Mouse (Mus musculus) ovary, adult 18-20 months (tissue): ENCODE results near the gene Sgpp2.
A peak's percentile ranks its signal among the peaks of the same experiment; 100 is the strongest.

Experiments
- DNase-seq: peaks from one replicate; pipeline ENCODE4 v3.0.0; 2022; ENCODE audit warnings: low spot score, mixed read lengths

Sgpp2 gene

DNA sequence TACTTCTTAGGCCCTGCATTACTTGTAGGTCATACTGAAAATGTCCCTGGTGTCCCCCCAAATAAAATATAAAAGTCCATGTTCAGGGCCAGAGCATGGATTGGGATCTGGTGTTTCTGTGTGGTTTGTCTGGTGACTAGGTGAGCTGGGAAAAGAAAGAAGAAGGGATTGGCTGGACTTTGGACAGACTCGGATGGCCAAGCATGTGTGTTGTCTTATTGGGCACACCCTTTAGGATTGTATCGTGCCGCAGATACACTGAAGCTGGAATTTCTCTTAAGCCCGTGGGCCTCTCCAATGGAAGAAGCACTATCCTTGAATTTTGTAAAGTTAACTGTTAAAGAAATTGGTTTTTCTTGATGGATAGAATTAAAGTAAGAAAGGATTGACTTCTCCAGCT is 91.3 kb downstream of the Sgpp2 start:
- no peak for DNase-seq

DNA sequence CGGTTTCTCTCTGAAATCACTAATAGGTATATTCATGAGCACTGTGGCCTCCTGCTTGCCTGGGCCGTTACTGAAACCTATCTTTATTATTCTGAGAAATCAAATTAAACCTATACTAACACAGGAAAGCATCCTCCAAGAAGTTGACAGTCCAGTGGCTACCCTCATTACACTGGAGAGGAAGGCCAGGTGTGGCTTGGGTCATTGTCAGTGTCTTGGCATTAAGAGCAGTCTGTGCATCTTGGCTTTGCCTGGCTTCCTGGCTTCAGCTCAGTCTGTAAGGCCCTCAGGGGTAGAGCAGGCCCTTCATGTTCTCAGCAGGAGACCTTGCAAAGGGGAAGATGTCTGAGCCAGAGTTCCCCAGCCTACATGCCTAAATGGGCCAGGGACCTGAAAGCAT is 99.3 kb downstream of the Sgpp2 start:
- DNase-seq, result no peak

DNA sequence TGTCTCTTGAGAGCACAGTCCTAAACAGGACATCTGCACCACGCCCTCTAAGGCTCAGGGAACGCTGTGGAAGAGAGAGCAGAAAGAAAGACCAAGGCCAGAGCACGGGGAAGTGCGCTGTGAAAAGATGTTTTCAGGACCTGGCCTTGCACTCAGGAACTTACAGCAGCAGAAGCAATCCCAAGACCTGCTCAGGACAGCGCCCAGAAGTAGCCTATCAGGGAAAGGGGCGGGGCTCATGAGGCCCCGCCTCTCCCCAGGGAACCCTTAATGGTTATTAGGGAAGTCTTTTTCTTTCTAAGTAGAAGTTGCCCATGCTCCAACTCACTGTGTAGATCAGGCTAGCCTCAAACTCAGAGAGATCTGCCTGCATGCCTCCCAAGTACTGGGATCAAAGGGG is 102.5 kb downstream of the Sgpp2 start:
- DNase-seq, result peak; percentile 26

DNA sequence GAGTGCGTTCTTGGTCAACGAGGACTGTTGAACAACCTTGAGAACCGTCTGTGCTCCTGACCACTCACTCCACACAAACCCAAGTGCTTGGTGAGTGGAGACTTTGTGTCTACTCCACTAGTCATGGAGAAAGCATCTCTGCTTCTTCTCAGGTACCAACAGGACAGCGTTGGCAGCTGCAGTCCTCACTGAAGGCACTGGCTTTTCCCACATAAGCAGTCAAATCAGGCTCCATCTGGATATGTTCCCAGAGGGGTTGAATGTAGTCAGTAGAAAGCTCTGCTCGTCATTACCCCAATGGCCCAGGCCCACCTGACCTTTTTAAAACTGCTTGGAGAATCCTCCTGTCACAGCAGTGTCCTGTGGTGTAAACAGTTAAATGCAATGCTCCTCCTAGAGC is 104.3 kb downstream of the Sgpp2 start:
- no peak for DNase-seq

DNA sequence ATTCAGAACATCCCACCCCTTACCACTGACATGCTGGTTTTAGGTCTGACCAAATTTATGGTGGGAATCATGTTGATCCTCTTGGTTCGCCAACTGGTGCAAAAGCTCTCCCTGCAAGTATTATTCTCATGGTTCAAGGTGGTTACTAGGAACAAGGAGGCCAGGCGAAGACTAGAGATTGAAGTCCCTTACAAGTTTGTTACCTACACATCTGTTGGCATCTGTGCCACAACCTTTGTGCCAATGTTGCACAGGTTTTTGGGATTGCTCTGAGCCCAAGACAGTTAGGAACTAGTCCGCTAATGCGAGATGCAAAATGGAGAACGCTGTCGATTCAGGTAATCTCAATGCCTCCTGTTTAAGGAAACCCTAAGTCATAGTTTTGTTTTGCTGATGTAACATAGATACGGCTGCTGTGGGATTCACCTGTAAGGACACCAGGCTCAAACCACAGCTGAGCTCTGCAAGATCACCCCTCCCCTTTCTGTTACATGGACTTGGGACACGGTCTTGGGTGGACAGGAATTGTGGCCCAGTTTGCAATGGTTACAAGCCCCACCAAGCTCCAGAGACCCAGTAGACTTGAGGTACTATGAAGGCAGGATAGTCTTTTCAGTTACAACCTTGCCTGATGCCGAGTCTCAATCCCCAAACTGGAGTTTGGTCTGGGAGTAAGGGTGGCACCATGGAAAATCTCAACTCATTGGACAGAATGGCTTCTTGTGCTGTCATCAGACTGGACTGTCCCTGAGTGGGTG is 107.2 kb downstream of the Sgpp2 start:
- DNase-seq, result no peak

DNA sequence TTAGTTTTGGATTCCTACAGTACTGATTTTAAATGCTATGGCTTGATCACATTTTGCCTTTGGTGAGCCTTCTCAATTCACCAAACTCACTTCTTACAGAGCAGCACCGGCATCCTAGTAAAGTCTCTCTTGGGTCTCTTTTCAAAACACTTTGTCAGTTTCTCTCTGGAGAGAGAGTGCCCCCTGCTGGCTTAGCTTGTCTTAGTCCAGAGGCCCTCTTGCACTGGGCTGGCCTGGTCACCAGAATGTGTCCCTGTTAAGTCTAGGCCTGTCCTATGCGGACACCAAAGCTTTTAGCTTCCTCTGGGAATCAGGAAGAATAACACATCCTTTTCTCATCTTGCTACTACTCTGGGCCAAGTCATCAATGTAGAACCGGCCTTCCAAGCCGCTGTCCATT is 109.4 kb downstream of the Sgpp2 start:
- peak; percentile 38 for DNase-seq

DNA sequence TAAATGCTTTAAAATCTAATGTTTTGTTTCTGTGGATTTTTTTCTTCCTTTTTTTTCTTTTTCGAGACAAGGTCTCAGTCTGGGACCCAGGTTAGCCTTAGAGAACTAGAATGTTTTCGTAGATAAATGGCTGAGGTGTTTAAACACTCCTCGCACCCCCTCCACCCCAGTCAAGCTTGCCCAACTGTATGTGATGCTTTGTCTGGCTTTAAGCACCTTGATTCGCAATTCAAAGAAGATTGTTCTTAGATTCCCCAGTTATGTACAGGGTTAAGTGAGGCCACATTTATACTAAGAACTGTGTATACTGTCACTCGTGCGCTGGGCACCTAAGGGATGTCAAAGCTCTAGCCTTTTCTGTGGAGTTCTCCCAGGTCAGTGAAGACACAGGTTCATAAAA is 110.1 kb downstream of the Sgpp2 start:
- no peak for DNase-seq

DNA sequence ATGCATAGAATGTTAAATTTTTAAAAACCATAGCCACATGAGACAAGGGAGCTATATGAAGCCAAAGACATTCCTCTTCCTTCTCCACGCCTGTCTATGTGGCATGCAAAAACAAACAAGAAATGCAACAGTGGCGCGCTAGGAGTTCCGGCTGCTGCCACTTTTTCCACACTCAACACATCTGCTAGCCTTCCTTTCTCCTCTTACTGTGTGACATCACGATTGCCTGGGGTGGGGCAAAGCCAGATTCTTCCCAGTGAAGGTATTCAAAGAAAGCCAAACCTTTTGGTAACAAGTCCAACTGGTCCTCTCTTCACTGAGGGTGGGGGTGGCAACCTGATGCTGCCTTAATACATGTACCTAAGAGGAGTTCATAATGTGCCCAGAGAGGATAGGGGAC is 111.6 kb downstream of the Sgpp2 start:
- DNase-seq, result no peak

DNA sequence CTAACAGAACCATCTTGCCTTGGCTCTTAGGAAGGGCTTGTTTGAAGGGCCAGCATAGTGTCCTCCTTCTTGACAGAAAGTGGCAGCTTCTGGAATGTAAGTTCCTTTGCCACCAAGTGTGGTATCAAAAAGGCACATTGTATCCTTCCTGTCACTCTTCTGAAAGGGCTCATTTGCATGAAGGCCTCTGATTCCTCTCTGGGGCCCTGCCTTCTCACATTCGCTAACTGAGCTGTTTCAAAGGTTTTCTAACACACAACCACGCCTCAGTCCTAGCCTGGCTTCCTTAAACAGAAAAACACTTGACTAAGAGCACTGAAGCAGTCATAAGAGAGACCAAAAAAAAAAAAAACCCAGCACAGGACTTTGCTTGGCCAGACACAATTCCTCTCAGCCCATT is 112.4 kb downstream of the Sgpp2 start:
- DNase-seq, result no peak

DNA sequence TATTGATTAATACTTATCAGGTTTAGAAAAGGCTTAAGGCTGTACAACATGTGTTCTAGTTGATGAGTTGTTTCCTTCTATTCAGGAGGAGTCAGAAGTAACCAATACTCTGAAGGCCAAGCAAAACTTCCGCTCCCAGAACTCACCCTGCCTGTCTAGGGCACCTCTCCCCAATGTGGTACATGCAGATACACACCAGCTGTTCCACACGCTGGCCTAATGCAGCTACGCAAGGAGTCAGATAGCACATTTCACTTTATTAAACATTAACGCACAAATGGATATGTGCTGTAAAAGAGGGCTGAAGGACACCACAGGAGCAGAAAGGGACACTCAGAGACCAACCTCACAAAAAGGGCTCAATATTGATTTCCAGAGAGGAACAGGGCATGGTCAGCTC is 114.7 kb downstream of the Sgpp2 start:
- no peak for DNase-seq

DNA sequence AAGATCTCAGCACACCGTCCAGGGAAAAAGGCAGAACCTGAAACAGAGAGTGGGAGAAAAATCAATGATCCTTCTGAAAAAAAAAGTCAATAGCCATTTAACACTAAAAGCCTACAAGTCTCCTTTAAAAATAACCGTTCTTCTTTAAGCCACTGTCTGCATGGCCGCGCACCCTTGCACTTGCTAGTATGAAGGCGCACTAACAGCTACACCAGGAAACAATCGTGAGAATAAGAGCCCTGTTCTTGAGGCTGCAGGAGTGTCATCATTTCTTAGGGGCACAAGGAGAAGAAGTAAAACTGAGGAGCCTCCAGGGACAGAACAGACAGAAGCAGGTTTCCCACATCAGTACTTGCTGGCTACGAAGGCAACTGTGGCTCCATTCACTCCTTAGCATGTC is 115.2 kb downstream of the Sgpp2 start:
- DNase-seq, result no peak

DNA sequence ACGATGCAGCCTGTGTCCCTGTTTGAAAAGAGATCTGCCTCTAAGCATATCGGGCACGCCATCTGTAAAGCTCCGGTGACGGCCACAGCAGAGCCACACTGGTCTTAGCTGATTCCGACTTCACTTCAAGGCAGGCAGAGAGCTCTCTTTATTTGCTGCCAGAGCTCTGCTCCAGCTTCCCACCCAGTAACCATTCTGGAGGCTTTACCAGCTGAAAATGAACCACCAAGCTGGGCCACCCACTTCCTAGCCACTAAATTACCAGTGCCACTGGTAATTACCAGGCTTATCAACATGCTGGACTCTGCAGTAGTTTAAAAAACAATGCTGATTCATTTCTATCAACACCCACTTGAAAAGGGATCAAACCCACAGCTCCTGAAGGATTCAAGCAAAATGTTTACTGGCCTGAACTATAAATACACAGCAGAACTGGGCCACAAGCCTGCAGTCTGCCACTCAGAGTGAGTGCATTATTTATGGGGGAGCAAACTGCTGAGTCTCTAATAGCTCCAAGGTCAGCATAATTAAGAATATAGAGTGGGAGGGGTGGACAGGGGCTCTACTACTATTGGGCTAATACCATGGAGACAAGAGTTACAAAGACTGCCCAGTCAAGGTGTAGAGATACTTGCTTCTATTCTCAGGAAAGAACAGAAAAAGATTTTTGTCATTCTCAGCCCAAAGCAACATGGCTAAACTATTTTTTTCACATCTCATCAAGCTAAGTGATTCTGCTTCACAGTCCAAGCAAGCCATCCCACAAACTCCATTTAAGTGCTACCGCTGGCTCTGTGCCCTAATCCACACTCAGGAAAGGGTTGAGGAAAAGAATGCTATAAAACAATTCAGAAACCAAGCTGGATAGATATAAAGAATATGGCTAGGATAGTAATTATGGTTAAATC is 115.9 kb downstream of the Sgpp2 start:
- no peak for DNase-seq

DNA sequence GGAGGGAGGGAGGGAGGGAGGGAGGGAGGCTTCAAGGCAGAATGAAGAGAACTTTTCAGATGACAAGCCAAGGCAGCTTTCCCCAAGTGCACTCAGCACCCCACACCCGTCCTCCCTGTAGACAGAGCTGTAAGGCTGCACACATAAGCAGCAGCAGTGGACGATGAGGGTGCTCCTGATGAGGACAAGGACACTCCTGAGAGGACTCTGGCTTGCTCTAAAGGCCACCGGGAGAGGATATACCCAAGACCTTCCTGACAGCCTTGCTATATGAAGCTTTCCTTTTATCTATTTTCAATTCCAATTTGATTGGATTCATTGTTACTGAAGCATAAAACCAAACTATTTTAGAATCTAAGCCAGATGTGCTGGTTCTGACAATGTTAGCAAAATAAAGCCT is 116.7 kb downstream of the Sgpp2 start:
- DNase-seq, result no peak

DNA sequence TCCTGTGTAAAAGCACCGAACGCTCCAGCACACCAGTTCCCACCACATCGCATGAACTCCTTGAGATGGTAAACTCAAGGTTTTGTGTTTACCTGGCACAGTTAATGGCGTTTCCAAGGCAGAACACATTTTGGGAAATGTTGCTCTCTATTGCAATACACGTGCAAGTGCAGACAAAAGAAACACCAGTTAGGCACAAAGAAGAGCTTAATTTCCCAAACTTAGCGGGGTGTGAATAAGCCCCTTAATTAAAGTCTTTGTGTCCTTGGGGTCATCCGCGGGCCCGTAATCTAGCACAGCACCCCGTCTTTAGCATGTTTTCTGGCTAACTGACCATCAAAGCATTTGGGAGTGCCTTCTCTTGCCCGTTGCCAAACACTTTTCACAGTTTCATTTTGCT is 118.7 kb downstream of the Sgpp2 start:
- no peak for DNase-seq

DNA sequence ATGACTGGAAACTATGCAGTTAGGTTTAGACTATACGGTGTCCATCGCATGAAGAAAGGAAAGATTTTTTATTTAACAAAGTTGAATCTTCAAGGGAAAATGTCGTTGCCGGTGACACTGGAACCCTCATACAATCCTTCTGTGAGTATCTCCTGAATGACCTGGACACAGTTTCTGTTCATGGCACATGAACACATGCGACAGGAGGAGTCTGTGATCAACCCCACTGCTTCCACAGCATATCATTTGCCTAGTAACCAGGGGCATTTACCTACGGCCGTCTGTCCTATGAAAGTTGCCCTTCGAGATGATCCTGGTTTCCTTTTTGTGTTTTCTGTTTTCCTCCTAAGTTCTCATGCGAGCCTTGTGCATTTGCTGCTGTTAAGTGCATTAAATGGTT is 123.3 kb downstream of the Sgpp2 start:
- no peak for DNase-seq

DNA sequence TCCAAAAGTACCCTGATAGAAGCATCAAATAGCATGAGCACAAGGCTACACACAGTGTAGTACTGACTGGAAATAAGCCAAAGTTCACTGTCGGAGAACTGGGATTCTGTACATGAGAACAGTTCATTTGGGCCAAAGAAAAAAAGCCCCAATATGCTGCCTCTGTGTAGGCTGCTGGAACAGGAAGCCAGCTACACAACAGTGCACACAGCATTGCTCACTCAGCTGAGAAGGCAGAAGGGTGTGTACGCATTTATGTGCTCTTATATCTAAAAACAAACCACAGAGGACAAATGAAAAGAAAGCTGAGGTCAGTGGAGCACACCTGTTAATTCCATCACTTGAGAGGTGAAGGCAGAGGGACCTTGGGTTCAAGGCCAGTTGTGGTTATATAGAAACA is 125.8 kb downstream of the Sgpp2 start:
- no peak for DNase-seq

DNA sequence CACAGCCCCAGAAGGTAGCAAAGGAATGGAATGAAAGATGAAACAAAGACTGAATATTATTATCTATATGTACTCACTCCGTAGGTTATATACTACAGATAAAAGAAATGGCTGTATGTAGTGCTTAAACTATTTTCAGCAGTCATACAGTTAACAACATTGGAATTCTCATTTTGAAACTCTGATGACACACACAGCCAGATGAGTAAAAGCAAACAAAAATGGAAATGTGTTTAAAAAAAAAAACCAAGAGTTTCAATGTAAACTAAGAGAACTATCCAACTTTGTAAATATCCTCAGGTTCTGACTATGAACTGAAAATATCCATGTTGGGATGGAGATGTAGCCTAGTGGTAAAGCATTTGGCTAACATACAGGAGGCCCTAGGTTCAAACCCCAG is 126.3 kb downstream of the Sgpp2 start:
- no peak for DNase-seq

DNA sequence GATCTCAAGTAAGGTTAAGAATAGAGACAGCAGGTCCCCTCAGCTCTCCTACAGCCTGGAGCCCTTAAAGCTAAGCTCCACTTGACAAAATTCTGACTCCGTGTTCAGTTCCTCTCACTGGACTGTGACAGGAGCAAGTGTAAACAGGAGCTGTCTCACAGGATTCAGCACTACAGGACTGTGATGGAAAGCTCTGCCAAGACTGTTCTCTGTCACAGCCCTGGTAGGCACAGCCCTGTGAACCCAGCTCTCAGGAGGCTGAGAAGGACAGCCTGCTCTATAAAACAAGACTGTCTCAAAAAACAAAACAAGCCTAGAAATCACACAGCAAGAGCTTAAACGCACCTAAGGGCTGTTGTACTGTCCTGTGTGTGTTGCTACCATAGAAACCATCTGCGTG is 127.0 kb downstream of the Sgpp2 start:
- no peak for DNase-seq

DNA sequence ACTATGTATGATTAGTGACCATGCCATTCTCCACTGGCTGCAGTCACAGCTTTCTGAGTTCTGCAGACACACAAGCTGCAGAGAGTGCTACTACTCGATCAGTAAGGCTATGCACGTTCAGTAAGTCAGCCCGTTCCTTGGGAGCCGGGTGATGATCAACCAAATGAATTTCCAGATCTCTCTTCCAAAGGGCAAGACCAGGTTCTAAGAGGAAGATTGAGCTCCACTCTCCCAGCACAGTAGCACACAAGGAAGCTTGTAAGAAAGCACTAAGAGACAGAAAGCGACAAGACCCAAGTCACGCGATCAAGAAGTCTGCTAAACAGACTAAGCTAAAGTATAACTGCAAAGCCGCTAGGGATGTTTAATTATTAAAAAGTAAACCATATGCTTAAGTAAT is 130.6 kb downstream of the Sgpp2 start:
- DNase-seq, result no peak

DNA sequence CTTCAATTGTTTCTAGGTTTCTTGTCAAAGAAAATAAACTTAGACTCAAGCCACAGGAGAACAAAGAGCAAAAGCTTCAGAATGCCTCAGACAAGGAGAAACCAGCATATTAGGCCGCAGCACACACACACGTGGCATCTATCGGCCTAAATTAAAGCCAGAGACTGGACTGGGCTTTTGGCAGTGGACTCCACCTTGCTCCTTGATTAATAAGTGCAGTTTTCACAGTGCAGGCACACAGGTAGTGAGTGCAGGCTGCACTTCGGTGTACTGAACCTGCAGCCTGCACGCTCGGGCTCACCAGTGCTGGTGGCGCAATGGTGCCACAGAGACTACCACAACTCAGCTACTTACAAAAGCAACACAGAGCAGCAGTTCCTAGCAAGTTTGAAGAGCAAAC is 132.9 kb downstream of the Sgpp2 start:
- no peak for DNase-seq

DNA sequence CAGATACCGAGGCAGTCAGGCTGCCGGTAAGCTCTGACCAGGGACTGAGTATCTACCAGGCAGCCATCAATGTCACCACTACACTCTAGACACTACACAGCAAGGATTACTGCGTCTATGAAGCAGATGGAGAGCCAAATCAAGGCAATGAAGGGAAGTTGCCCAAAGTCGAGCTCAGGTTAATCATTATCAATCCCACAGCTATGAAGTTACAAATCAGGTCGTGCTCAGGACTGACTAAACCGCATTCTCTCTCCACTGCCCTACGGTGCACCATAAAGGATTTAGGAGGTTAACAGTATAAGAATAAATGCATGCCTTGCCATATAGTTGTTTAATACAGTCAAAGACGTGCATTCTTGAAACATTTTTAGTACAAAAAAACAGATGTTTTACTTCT is 136.1 kb downstream of the Sgpp2 start:
- no peak for DNase-seq

DNA sequence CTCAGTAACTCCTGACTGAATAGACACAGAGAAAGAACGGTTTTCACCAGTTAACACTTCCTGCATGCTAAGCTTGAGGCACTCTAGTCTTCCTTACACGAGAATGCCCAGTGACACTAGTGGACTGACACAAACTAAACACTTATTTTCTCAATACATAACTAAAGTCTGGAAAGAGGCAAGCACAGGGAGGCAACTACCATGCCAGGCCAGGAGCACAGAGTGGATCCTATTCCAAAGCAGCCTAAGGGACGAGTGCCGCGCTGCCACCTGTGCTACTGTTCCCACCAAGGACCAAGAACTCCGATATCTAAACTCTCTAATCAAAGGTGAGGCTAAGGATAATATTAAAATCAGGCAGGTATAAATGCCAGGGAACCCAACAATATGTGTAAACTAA is 136.6 kb downstream of the Sgpp2 start:
- DNase-seq, result no peak

DNA sequence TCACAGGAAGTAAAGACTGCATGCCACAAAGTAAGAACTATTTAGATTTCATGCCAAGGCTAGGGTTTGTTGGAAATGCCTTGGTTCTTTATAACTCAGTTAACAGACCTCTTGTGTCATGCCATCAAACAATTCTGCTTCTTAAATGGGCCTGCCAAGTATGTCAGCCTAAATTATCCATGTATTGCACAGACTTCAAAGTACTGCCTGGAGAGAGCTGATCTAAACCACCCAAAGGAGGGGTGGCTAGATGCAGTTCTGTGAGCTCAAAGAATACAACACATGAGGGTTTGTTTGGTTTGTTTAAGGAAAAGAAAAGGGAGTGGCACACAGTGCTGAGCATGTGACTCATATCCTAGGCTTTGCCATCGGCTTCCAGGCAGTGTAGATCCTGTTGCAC is 137.9 kb downstream of the Sgpp2 start:
- DNase-seq, result no peak
